Mouse (Mus musculus) CD4-positive, CD25-positive, alpha-beta regulatory T cell, adult 2 months (primary cell): Measurements from ENCODE around the gene Cst8.
A peak's percentile ranks its signal among the peaks of the same experiment; 100 is the strongest.
"Not testable (repeated sequence)": the region's sequence is repeated elsewhere in the genome, so short reads cannot be mapped to it uniquely, and the experiment has no call there.

Experiments
- DNase-seq: peaks from one replicate; pipeline ENCODE4 v3.0.0-alpha.2; 2012; ENCODE audit warnings: low read depth, low spot score

The Cst8 gene

GRCm38 (mm10) chr2:148798485-148798884 is at the start of gene Cst8:
Gene Cst8 (plus strand): TSS chr2:148798785.
- no peak for DNase-seq

- DNase-seq, result no peak
Observed at GRCm38 (mm10) chr2:148750058-148750457, 48.5 kb upstream of the Cst8 start, which contains the start of gene Cstl1. Gene Cstl1 (plus strand): TSS chr2:148750358.

GRCm38 (mm10) chr2:148751893-148752813 is 46.4 kb upstream of the Cst8 start:
- DNase-seq, result peak; percentile 86

GRCm38 (mm10) chr2:148754310-148754846 is 44.2 kb upstream of the Cst8 start:
- no peak for DNase-seq

GRCm38 (mm10) chr2:148763648-148764388 is 34.8 kb upstream of the Cst8 start:
- DNase-seq, result no peak

GRCm38 (mm10) chr2:148771397-148771796 is 27.2 kb upstream of the Cst8 start, which contains the start of gene Cst11:
Gene Cst11 (minus strand): TSS chr2:148771497.
- not testable (repeated sequence) for DNase-seq

- DNase-seq, result no peak
Observed at GRCm38 (mm10) chr2:148781709-148782108, 16.9 kb upstream of the Cst8 start, which contains the start of gene 8030411F24Rik. Gene 8030411F24Rik (plus strand): TSS chr2:148782009.

- no peak for DNase-seq
Observed at GRCm38 (mm10) chr2:148789142-148789541, 9.4 kb upstream of the Cst8 start, which contains the start of gene Cst12. Gene Cst12 (plus strand): TSS chr2:148789361.

GRCm38 (mm10) chr2:148801491-148801921 is 2.9 kb downstream of the Cst8 start:
- DNase-seq, result no peak

- DNase-seq, result no peak
Observed at GRCm38 (mm10) chr2:148806696-148807095, 8.1 kb downstream of the Cst8 start.

- no peak for DNase-seq
Observed at GRCm38 (mm10) chr2:148819909-148820308, 21.3 kb downstream of the Cst8 start, which contains the start of gene Cst13. Gene Cst13 (plus strand): TSS chr2:148820081.

- no peak for DNase-seq
Observed at GRCm38 (mm10) chr2:148825986-148826385, 27.4 kb downstream of the Cst8 start.

GRCm38 (mm10) chr2:148834912-148835311 is 36.3 kb downstream of the Cst8 start, which contains the start of gene Cst9:
Gene Cst9 (plus strand): TSS chr2:148835147.
- no peak for DNase-seq

GRCm38 (mm10) chr2:148838075-148838777 is 39.6 kb downstream of the Cst8 start:
- DNase-seq, result no peak

GRCm38 (mm10) chr2:148839224-148839623 is 40.6 kb downstream of the Cst8 start:
- no peak for DNase-seq

- peak; percentile 60 for DNase-seq
Observed at GRCm38 (mm10) chr2:148851116-148851906, 52.7 kb downstream of the Cst8 start.
